Mouse (Mus musculus) limb, embryonic 14.5 days (tissue): ENCODE measurements around the gene Cog1. TPM values are rescaled to one million over a fixed set of nuclear protein-coding genes. Genes with fewer than 3 reads are reported as not detected.
A peak's percentile ranks its signal among the peaks of the same experiment; 100 is the strongest.

Experiments
- ATAC-seq: fragments of 200-750 bp; cut with Nextera tagmentation; 2 replicates; pipeline ENCODE4 v1.8.0; 2017; ENCODE audit warnings: low read depth, moderate number of reproducible peaks, moderate TSS enrichment; ENCODE audit not compliant: low FRiP score
- DNase-seq: peaks from one replicate; pipeline ENCODE4 v3.0.0-alpha.2; 2015; ENCODE audit warnings: low spot score
- H3K27ac ChIP-seq: fragments of 300-500 bp; sonication (generic); replicated peaks from 2 replicates; pipeline ENCODE4 v1.5.1; 2014; ENCODE audit warnings: low read depth, mild to moderate bottlenecking, low read length, moderate library complexity, mixed read lengths
- H3K27me3 ChIP-seq: fragments of 300-500 bp; sonication (generic); 2 replicates; pipeline ENCODE4 v1.6.1; 2014; ENCODE audit warnings: low read length, mixed read lengths; ENCODE audit not compliant: control insufficient read depth, insufficient read depth
- H3K36me3 ChIP-seq: fragments of 300-500 bp; sonication (generic); 2 replicates; pipeline ENCODE4 v1.6.1; 2014; ENCODE audit warnings: mild to moderate bottlenecking, low read length, moderate library complexity, mixed read lengths; ENCODE audit not compliant: control insufficient read depth, insufficient read depth
- H3K4me1 ChIP-seq: fragments of 300-500 bp; sonication (generic); 2 replicates; pipeline ENCODE4 v1.6.1; 2014; ENCODE audit warnings: antibody characterized with exemption, low read length, mixed read lengths; ENCODE audit not compliant: control insufficient read depth, insufficient read depth
- H3K4me2 ChIP-seq: fragments of 300-500 bp; sonication (generic); replicated peaks from 2 replicates; pipeline ENCODE4 v1.6.1; 2014; ENCODE audit warnings: low read depth, mild to moderate bottlenecking, low read length, moderate library complexity; ENCODE audit not compliant: severe bottlenecking
- H3K4me3 ChIP-seq: fragments of 300-500 bp; sonication (generic); replicated peaks from 2 replicates; pipeline ENCODE4 v1.5.1; 2014; ENCODE audit warnings: low read length
- H3K9ac ChIP-seq: fragments of 300-500 bp; sonication (generic); 2 replicates; pipeline ENCODE4 v1.6.1; 2014; ENCODE audit warnings: mild to moderate bottlenecking, low read depth, low read length, moderate library complexity; ENCODE audit not compliant: severe bottlenecking
- H3K9me3 ChIP-seq: fragments of 300-500 bp; sonication (generic); 2 replicates; pipeline ENCODE4 v1.6.1; 2016; ENCODE audit warnings: low read length; ENCODE audit not compliant: control insufficient read depth
- POLR2A ChIP-seq: fragments of 200-500 bp; IDR thresholded peaks from 2 replicates; pipeline ENCODE4 v1.8.0; 2012; ENCODE audit warnings: inconsistent platforms, mild to moderate bottlenecking, moderate library complexity, borderline replicate concordance; ENCODE audit not compliant: insufficient read depth, insufficient read length; ENCODE audit errors: extremely low read depth
- WGBS: fragments of 180-500 bp; shearing (Covaris S2); extraction: QIAGEN DNeasy Blood & Tissue Kit; methylation state at CpG from one replicate; pipeline ENCODE4 v1.1.7; 2014; 5-methylcytosine and 5-hydroxymethylcytosine counted together
- polyA plus RNA-seq, 2 experiments: library from polyadenylated mRNA; depleted of rRNA in 1 of 2; stranded (reverse) in 1 of 2; unstranded in 1 of 2; fragments of >200 nt; fragmentation: Nextera tagmentation in 1 of 2; extraction: Ambion mirVana in 1 of 2; gene quantifications; 2 replicates each; pipeline versions ENCODE4 v1.2.1 to v1.2.3; 2012 to 2014

The Cog1 gene
- polyA plus RNA-seq, 2 experiments = 26.7 to 38.8 TPM

- H3K4me1 ChIP-seq = peaks cover 19% of the 10 kb centered on the region
- H3K9ac ChIP-seq = no peak overlapping the region
- H3K27me3 ChIP-seq = no peaks in the 10 kb centered on the region
- no peak for TF ChIP-seq POLR2A
- H3K4me2 ChIP-seq = no peak overlapping the region
- no peaks in the 10 kb centered on the region for H3K9me3 ChIP-seq
- WGBS = 85% methylated on average over 15 of the region's 15 CpGs
- H3K27ac ChIP-seq = no peak overlapping the region
- H3K4me3 ChIP-seq = no peak overlapping the region
- DNase-seq = no peak
- H3K36me3 ChIP-seq = peaks cover 5% of the 10 kb centered on the region; the same call in 1 of the 2 replicates
- no peak for ATAC-seq
These were observed 57.1 kb downstream of the Cog1 start for GRCm38 (mm10) chr11:113705966-113706652.

DNA sequence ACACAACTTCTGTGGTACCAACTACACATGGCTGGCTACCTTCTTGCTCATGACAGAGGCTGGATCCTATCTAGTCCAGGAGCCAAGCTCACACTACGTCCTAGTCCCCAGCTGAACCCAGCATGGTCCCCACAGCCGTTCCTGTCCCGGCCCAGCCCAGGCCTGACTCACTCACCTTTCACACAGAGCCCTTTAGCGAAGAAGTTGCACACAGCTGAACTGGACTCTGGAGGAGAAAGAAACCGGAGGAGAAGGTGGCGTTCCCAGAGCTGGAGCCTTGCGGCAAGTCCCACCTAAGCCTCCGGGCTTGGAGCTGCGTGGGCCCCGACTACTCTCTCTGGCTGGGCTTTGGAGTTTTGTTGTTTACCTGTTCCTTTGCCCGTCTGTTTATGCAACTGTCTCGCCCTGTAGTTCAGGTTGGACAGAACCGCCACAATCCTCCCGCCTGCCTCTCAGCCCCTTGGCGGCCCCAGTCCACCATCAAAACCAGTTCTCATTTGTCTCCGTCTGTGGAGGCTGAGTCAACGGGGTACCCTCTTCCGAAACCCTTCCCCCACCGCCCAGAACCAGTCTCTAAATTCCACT lies 59.8 kb downstream of the Cog1 start:
- no peak for ATAC-seq
- WGBS = 54% methylated on average over 19 of the region's 19 CpGs
- Histone ChIP-seq H3K4me3 (no peak overlapping the region), H3K27ac (no peak overlapping the region), H3K27me3 (no peaks in the 10 kb centered on the region), H3K4me1 (peaks cover 19% of the 10 kb centered on the region), H3K4me2 (no peak overlapping the region), H3K36me3 (peaks cover 5% of the 10 kb centered on the region; the same call in 1 of the 2 replicates), H3K9ac (no peak overlapping the region), H3K9me3 (no peaks in the 10 kb centered on the region)
- DNase-seq = no peak
- no peak for TF ChIP-seq POLR2A

- no peak for ATAC-seq
- WGBS = 17% methylated on average over 15 of the region's 15 CpGs
- no peak for TF ChIP-seq POLR2A
- Histone ChIP-seq H3K9ac (no peak overlapping the region), H3K36me3 (peaks cover 5% of the 10 kb centered on the region; the same call in 1 of the 2 replicates), H3K27me3 (no peaks in the 10 kb centered on the region), H3K27ac (no peak overlapping the region), H3K4me2 (no peak overlapping the region), H3K4me3 (no peak overlapping the region), H3K9me3 (no peaks in the 10 kb centered on the region), H3K4me1 (peaks cover 19% of the 10 kb centered on the region)
- no peak for DNase-seq
These were observed 60.3 kb downstream of the Cog1 start for GRCm38 (mm10) chr11:113709272-113709671.

GRCm38 (mm10) chr11:113709731-113710256 lies 60.8 kb downstream of the Cog1 start, which contains the start of gene Cpsf4l:
Gene Cpsf4l (minus strand): TSS chr11:113710017.
- DNase-seq = no peak
- H3K4me3 ChIP-seq = no peak within 1 kb of the TSS
- TF ChIP-seq POLR2A = no peak
- WGBS = 12% methylated on average over 11 of the region's 11 CpGs
- H3K9ac ChIP-seq = peak within 1 kb of the TSS; percentile 41
- peaks cover 19% of the 10 kb centered on the region for H3K4me1 ChIP-seq
- H3K4me2 ChIP-seq = 0 out of 2 replicates have a peak within 1 kb of the TSS, but pooled peaks have one; percentile 10
- no peaks in the 10 kb centered on the region for H3K27me3 ChIP-seq
- H3K9me3 ChIP-seq = no peaks in the 10 kb centered on the region
- H3K36me3 ChIP-seq = peaks cover 5% of the 10 kb centered on the region; the same call in 1 of the 2 replicates
- peak; percentile 38; the same call in 1 of the 2 replicates for ATAC-seq
- peak within 1 kb of the TSS; percentile 58; the same call in 1 of the 2 replicates for H3K27ac ChIP-seq

GRCm38 (mm10) chr11:113710257-113710777 lies 61.3 kb downstream of the Cog1 start:
- peak overlapping the region; percentile 58; the same call in 1 of the 2 replicates for H3K27ac ChIP-seq
- ATAC-seq (peak; percentile 32; the same call in 1 of the 2 replicates), DNase-seq (peak; percentile 59)
- peak overlapping the region; percentile 41 for H3K9ac ChIP-seq
- TF ChIP-seq POLR2A = no peak
- 0 out of 2 replicates have a peak overlapping the region, but pooled peaks have one; percentile 10 for H3K4me2 ChIP-seq
- no peaks in the 10 kb centered on the region for H3K9me3 ChIP-seq
- H3K4me1 ChIP-seq = peaks cover 19% of the 10 kb centered on the region
- H3K27me3 ChIP-seq = no peaks in the 10 kb centered on the region
- WGBS = 5% methylated on average over 10 of the region's 10 CpGs
- no peak overlapping the region for H3K4me3 ChIP-seq
- H3K36me3 ChIP-seq = peaks cover 5% of the 10 kb centered on the region; the same call in 1 of the 2 replicates
